Mouse (Mus musculus) right cerebral cortex, adult 18-20 months (tissue): ENCODE results near the gene Snd1.

Experiments
- DNase-seq: peaks from one replicate; pipeline ENCODE4 v3.0.0; 2022; ENCODE audit warnings: mixed read lengths

The Snd1 gene

DNA sequence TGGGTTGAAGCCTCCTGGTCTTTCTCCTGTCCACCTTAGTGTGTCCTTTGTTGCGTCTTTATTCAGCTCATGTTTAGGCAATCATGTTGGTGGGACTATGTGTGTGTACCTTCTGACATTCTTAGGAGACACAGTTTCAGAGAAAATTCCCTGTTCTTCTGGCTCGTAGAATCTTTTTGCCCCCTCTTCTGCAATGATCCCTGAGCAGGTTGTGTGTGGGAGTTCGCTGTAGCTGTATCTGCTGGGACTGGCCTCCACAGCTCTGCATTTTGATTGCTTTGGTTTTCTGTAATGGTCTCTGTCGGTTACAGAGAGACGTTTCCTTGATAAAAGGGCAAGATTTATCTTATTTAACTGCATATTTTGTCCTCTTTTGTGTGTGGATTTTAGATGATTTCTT is 122.3 kb downstream of the Snd1 start:
- peak; percentile 77 for DNase-seq

GRCm38 (mm10) chr6:28599120-28599519 is 124.2 kb downstream of the Snd1 start:
- no peak for DNase-seq

GRCm38 (mm10) chr6:28600404-28600803 is 125.5 kb downstream of the Snd1 start:
- DNase-seq, result no peak

GRCm38 (mm10) chr6:28603401-28603800 is 128.5 kb downstream of the Snd1 start:
- DNase-seq, result no peak

- DNase-seq, result no peak
These were observed 128.9 kb downstream of the Snd1 start for GRCm38 (mm10) chr6:28603823-28604222.

GRCm38 (mm10) chr6:28609291-28609690 is 134.4 kb downstream of the Snd1 start:
- no peak for DNase-seq

- DNase-seq, result no peak
These were observed 135.2 kb downstream of the Snd1 start for GRCm38 (mm10) chr6:28610127-28610526.

- no peak for DNase-seq
These were observed 138.5 kb downstream of the Snd1 start for GRCm38 (mm10) chr6:28613441-28613840.

- no peak for DNase-seq
These were observed 139.9 kb downstream of the Snd1 start for GRCm38 (mm10) chr6:28614856-28615255.

DNA sequence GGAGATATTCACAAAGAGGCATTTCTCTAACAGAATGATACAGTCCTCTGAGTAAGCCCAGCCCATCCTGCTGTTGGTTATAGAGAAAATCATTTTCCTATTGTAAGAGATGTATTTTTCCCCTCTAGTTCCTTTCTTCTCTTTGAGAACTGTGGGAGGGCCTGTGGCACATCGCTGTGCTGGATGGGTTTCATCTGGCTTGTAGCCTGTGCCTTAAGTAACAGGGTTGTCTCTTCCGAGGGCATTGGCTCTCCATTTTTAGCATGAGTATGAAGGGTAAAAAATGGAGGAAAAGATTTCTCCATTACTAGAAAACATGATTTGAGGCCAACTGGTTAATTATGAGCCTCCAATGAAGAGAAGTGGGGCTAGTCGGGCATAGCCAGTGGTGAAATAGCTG is 140.5 kb downstream of the Snd1 start:
- DNase-seq, result peak; percentile 65

DNA sequence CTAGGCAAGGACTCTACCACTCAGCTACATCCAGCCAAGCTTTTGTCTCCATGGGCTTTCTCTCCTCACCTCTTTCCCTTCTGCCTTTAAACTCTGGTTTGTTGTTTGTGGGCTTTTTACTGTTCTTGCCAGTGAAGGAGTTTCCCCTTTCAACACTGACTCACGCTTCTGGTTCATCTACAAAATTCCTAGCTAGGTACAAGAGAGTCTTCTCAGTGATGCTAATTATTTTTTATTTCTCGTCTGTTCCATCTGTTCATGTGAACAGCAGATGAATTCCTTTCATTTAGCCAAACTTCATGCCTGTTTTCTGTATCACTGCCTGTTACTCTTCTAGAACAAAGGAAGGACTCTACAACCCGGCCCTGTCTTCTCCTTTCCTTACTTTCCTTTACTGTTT is 141.0 kb downstream of the Snd1 start:
- peak; percentile 30 for DNase-seq

DNA sequence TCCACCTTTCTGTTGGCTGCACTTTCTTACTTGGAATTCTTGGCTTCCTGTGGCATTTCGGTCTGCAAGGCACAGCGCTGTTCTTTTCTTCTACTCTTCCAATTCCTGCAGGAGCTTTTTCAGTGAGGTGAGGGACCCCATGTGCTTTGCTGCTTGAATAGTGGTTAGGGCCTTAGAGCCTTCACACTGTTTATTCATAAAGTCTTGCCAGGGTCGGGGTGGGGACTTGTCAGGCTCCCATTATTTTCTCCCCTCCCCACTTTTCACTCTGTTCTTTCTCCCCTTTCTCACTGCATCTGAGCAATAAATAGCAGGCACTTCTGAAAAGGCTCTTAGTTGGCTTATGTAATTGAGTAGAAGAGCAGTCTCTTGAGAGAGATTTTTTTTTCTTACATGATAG is 143.4 kb downstream of the Snd1 start:
- DNase-seq, result no peak

GRCm38 (mm10) chr6:28618751-28619153 is 143.8 kb downstream of the Snd1 start:
- DNase-seq, result peak; percentile 57

GRCm38 (mm10) chr6:28621431-28621830 is 146.5 kb downstream of the Snd1 start:
- DNase-seq, result no peak

DNA sequence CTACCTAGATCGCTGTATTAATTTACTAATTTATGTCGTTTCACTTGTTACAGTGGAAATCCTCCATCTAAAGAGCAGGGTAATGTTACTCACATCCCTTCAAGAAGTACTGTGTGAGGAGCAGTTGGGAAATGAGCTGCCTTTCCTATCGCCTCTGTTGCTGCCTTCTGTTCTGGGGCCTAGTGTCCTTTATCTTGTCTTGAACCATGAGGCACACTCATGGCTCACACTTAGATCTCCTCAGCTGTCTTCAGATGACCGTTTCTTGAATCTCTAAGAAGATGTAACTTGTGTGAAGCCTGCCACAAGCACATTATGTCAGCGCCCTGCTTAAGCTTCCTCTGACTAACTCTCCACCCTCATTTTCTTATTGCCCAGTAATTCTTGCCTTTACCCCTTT is 147.0 kb downstream of the Snd1 start:
- no peak for DNase-seq

- no peak for DNase-seq
These were observed 147.6 kb downstream of the Snd1 start for GRCm38 (mm10) chr6:28622522-28622921.

- no peak for DNase-seq
These were observed 148.0 kb downstream of the Snd1 start for GRCm38 (mm10) chr6:28622963-28623362.

GRCm38 (mm10) chr6:28628408-28628807 is 153.5 kb downstream of the Snd1 start:
- no peak for DNase-seq

DNA sequence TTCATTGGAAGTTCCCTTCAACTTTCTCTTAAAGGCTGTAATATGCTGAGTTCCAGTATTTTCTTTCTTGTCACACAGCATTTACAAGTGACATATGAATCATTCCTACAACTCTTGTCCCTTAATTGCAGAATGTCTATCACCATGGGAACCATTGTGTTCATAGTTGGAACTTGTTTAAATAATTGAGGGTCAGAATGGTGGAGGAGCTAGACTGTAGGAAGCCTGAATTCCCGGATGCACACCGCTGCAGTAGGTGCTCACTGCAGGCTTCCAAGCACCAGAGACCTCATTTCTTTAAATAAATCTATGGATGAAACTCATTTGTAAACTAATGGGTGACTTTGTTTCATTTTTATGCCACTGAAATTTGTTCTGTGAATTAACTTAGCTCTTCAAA is 154.9 kb downstream of the Snd1 start:
- no peak for DNase-seq

GRCm38 (mm10) chr6:28630926-28631325 is 156.0 kb downstream of the Snd1 start:
- DNase-seq, result no peak

DNA sequence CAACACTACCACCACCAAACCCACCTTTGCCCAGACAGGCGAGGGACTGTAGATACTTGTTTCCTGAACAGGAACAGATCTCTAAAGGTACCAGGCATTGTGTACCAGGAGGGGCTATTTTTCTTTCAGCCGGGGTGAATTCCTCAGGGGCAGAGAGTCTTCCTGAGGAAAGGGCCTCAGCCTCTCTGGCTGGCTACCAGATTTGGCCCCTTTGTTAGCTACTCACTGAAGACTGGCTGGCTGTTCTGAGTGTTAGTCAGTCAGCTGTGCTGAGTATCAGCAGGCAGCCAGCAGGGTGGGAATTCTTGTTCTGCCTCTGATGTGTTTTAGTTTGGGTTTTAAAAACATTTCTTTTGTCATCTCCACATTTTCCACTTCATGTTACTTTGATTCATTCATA is 158.2 kb downstream of the Snd1 start:
- DNase-seq, result no peak

DNA sequence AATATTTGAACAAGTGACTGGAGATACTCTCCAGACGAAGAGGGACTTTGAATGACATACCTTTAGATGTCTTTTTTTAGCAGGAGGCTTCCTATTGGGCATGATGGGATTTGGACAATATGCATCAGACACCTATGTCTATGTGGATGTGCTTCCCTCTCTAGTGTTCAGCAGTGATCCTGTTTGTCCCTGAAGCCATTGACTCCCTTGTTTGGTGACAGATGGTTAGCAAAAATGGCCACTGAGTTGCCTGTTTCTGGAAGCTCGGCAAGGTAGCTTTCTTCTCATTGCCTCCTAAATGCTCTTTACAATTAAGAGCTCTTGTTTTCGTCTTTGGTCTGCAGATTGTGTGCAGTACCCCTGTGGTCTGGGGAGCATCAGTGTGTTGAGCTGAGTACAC is 158.7 kb downstream of the Snd1 start:
- DNase-seq, result no peak

GRCm38 (mm10) chr6:28635092-28635491 is 160.2 kb downstream of the Snd1 start:
- no peak for DNase-seq

- no peak for DNase-seq
These were observed 160.8 kb downstream of the Snd1 start for GRCm38 (mm10) chr6:28635531-28636348.

DNA sequence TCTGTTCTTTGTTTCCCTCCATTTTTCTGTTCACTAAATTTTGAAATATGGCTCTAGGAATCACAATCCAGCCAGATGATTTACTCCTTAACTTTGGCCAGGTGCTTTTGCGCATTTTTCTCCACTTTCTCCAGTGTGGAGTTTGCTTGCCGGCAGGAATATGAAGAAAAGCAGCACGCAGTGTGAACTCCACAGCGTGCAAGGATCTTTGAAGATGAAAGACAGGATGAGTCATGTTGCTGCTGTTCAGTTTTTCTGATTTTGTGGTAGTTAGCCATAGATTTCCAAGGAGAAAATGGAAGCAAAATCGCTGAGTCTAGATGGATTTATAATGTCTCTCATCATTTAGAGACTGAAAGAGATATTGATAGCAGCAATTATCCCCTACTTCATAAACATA is 165.1 kb downstream of the Snd1 start:
- DNase-seq, result no peak
